Mouse (Mus musculus): ENCODE measurements at regions not wholly inside any gene's neighbourhood (a gene's known extent, or its start where the extent isn't known, plus 50 kb on each side); places are given as distances from the start of the nearest gene placed in this dataset.

DNA sequence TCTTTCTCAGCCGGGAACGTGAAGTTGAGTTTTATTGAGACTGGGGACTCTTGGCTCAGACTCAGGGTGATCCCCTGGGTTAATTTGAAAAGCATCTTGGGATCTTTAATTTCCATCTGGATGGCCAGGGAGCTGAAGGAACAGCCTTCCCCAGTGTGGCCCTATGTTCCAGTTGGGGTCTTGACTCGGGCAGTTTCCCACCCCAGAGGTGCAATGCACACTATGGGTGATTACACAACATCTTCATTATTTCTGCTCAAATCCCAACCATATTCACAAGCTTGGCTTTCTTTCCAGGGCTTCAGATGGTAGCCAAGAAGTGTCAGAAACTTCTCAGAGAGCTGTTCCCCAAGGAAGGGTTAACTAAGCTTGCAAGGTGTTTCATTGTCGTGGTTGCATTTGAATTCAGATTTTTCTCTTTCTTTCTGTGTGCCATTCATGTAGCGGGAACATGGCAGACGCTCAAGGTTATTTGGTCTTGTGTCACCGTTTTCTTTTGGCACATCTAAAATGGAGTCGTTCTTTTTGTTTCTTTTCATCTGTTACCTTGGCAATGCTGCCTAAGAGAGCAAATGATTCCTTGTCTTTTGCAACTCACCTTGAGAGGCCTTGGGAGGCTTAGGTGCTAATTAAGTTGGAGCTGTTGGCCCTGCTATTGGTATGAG is 179.5 kb downstream of the Fam169b start:
- no peak for DNase-seq (ENCODE audit: extremely low spot score in 1 of 2, low spot score in 1 of 2)

DNA sequence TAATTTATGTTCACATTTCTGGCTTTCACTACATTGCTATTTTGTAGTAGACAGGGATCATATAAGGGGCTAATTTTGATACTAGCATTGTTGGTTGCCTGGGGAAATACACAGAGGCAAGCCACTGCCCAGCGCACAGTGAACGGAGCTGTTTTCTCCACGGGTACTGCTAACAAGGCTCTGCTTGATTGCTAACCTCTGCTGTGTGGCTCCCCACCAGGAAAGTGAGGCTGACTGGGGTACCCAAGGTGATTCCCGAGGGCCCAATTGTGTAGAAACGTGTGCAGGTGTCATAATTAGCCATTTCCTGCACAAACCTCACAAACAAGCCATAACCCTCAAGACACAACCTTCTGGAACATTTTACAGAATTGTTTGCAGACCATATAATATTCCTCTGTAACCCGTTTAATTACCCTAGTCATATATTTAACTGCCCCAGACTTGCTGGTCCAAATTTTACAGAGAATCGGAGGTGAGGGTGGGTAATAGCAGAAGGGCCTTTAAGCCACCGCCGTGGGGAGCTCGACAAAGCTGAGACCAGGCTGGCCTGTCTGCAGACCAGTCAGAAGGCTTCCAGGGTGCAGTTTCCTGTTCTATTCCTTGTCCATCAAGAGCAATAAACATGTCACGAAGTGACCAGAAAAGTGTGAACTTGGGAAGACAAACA is 170.9 kb downstream of the Fam169b start:
- DNase-seq (ENCODE audit: extremely low spot score in 1 of 2, low spot score in 1 of 2), result no peak

DNA sequence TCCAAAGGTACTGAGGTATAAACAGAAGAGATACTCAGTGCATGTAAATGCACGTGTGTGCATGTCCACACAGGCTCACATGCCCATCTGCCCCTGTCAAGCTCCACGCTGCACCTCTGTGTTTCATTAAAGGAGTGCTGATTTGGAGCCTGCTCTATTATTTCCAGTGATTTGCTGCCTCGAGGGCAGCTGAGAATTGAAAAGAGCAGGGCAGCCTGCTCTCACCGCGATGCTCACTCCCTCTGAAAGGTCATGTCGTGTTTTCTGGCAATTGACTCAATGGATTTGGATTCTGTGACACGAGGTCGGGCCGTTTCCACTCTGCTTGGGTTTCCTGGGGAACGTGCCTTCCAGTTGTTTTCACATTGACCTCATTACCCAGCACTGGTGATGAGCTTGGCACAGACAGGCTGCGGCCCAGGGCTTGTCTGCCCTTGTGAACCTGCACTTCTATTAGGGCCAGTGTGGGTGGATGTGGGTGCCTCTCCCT is 167.1 kb downstream of the Fam169b start:
- no peak for DNase-seq (ENCODE audit: extremely low spot score in 1 of 2, low spot score in 1 of 2)

DNA sequence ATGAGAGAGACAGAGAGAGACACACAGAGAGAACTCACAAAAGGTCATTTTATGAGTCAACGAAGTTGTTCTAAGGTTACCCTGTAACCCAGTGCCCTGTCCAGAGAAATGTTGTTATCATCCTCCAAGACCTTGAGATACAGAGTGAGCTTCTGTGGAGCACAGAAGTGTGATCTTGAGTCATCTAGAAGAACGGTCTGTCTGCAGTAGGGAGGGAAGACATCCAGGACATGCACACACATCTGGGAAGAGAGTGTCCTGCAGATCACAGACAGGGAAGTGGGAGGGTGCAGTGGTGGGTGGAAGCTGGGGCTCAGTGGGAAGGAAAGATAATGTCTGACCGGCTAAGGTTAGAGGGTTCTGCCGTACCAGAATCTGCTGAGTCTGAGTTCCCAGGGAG is 155.3 kb downstream of the Fam169b start:
- DNase-seq (ENCODE audit: extremely low spot score in 1 of 2, low spot score in 1 of 2), result no peak

DNA sequence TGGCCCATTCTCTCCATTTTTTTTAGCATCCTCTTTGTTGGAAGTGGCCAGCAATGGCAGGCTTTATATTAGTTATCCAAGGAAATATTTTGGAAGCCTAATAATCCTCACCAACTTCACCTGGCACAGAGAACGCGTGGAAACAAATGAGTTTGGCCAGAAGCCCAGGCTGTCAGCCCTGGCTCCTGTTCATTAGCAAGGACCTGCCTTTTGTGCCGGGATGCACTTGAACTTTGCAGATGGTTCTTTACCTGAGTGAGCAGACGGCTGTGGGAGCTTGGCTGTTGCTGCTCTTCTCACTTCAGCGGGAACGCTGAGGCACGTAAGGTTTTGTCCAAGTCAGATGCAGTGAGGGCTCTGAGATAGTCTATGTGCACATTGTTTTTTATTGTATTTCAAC is 142.3 kb downstream of the Fam169b start:
- no peak for DNase-seq (ENCODE audit: extremely low spot score in 1 of 2, low spot score in 1 of 2)

DNA sequence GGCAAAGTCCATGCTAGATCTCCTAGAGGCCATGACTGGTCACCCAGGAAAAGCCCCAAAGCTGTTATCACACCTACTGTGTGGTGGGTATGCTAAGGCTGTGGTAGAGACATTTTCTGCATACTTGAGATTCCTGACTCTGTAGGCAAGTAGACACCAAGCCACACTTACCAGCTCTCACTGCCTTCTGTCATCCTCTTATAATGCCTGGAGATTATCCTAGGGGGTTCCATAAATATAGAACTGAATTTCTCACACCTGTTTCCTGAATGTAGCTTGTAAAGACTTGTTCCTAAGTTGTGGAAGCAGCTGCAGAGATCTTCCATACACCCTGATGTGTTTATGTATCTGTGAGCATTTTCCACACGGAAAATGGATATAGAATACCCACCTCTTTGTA is 139.1 kb downstream of the Fam169b start:
- DNase-seq (ENCODE audit: extremely low spot score in 1 of 2, low spot score in 1 of 2), result no peak
